Mouse (Mus musculus): ENCODE data around the gene Llgl2.

DNA sequence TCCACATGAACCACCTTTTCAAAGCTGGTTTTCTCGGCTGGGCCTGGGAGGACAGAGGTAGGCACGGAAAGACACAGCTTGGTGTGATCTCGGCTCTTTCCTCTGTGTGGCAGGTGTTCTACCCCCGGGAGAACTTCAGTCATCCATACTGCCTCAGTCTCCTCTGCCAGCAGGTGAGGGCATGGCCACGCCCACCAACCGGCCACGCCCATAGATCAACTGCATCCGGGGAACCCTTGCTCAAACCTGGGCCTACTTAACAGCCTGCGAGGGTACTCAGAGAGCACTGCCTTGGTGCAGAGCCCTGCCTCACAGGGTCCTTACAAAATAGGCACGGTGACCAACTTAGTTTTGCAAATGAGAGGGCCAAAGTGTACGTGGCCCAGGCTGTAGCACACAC is 61.4 kb downstream of the Llgl2 start:
- no peak for TF ChIP-seq ZMIZ1 (IDR thresholded peaks at IDR 0.05; ENCODE audit: low read depth, low read length)
- TF ChIP-seq POLR2A (IDR thresholded peaks at IDR 0.05; ENCODE audit: low read depth, low read length) = no peak
- TF ChIP-seq MAZ (IDR thresholded peaks at IDR 0.05; ENCODE audit: low read depth, low read length) = no peak
